Mouse (Mus musculus) lung, postnatal 36 days (tissue): ENCODE measurements around the gene Prrt4.
A peak's percentile ranks its signal among the peaks of the same experiment; 100 is the strongest.
"Not testable (repeated sequence)": the region's sequence is repeated elsewhere in the genome, so short reads cannot be mapped to it uniquely, and the experiment has no call there.

Source experiments
- DNase-seq: peaks from one replicate; pipeline ENCODE4 v3.0.0; 2022; ENCODE audit warnings: mixed read lengths

Gene Prrt4

DNA sequence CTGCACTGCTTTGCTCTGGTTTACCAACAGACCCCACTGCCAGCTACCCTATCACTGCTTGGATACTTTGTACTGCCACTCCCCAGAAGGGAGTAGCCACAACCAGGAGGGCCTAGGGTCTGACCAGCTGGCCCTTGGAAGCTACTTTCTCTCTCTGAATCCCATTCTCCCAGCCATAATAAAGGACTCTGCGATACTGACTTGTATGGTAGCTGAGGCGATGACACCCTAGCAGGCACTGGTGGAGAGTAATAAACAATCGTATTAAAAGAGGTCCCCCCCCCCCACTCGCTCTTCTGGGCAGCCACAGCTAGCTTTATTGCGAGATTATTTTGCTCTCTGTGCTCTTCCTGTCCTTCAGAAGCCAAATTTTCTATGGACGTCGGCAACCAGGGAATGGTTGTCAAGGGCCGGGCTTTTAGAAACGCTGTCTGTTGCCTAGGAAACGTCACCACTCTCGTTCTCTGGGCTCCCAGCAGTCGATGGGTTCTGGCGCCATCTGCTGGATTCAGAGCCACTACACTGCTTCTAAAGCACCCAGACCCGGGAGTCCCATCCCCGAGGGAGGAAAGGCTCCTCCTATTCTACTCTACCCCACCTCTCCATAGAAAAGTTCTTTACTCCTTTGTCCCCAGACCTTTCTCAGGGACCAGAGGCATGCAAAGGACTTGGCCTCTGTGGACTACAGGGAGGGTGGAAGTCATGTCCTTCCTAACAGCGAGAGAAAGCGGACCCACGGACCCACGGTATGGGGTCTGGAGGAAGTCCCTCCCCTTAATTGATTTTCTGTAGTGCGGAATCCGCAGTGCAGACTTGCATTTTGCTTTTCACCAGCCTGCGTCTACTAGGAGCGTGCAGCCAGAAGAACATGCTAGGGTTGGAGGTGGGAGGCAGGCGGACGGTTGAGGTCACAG is 19.2 kb upstream of the Prrt4 start:
- peak; percentile 96 for DNase-seq

- no peak for DNase-seq
Observed at GRCm38 (mm10) chr6:29195846-29196698, 16.7 kb upstream of the Prrt4 start.

DNA sequence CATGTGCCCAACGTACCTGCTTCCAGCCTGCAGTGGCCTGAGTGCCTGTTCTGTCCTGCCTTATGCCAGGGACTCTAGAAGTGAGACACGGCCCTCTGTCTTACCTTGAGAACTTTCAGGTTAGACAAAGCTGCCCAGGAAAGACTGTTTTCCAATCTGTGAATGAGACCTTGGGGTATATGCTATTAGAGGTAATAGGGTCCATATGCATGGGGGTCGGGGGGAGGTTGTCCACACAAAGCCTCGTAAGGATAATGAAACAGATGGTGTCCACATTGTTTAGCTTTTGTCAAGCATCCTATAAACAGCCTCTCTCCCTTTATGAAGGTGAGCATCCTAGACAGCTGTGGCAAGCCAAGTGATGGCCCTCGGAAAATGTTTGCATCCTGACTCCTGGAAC is 15.8 kb upstream of the Prrt4 start:
- no peak for DNase-seq

DNA sequence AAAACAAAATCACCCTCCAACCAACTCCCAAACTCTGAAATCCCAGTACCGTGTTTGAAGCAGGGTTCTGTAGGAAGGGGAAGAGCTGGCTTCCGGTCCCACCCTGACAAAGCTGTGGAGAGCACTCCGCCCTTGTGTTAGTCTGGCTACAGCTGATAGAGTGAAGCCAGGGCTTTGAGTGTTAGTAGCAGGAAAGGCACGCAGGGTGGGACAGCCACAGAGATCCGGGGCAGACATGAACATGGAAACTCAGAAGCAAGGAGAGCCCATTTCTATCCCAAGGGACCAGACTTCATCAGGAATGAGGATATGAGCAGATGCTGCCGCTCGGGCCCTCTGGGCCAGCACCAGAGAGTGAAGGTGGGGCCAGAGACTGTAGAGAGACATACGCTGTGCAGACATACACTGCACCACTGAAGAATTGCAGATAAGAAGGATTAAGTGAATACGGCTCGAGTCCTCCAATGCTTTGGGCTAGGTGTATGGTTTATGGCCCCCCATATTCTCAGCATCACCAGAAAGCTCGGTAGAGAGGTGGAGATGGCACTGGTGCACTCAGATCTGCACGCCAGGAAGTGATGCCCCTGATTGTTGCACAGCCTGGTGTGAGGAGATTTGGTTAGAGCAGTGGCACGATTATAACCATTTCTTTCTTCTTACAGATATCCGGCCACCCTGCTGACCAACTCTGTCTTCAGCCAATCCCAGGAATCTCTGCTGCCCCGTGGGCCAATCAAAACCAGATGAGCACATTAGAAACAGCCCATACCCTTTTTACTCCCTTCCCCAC is 14.8 kb upstream of the Prrt4 start:
- peak; percentile 79 for DNase-seq

DNA sequence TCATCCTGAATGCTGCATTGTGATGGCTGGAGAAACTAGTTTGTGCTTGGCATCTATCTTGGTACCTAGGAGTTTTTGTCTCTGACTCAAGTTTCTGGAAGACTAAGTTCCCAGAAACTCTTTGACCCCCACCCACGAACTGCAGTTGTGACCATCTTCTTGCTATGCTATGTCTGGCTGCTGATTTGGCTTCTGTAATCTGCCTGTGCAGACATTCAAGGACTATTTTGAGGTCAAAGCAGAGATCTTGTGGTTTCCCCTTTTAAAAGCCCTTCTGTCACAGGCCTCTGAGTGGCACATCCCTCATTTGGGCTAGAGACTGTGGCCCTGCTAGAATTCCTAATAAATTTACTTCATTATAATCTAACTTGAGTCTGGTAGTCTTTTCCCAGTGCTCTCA is 8.6 kb upstream of the Prrt4 start:
- no peak for DNase-seq

DNA sequence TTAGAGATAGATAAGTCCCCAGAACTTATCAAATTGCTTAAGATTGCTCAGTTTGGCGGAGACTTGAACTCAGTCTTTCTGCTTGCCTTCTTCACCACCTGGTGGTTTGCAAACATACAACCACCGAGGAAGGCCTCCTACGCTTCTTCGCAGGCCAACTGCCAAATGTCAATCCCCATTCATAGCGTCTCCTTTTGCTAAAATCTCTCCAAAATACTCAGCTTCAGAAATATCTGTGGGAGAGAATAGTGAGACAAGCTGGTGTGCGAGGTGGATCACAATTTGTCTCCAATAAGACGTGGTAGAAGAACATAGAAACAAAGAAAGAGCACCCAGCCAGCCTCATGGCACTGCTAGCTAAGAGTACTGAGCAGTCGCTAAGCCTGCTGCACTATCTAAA is 459 bp upstream of the Prrt4 start:
- DNase-seq: no peak

GRCm38 (mm10) chr6:29177901-29178879 is 1.2 kb downstream of the Prrt4 start:
- DNase-seq: no peak

DNA sequence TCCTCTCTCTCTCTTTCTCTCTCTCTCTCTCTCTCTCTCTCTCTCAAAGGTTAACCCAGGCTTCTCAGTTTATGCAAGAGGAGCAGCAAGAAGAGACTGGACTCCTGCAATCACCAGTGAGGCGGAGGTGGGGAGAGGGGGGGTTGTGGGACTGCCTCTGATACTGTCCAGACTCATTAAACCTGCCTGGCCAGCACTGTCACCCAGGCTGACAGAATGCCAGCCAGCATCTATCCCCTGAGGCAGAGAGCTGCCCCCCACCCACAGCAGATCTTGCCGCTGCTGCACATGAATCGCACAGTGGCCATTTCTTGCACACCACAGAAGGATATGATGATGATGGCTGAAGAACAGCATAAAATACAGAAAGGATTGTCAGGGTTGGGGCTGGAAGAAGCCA is 4.3 kb downstream of the Prrt4 start:
- DNase-seq: no peak

DNA sequence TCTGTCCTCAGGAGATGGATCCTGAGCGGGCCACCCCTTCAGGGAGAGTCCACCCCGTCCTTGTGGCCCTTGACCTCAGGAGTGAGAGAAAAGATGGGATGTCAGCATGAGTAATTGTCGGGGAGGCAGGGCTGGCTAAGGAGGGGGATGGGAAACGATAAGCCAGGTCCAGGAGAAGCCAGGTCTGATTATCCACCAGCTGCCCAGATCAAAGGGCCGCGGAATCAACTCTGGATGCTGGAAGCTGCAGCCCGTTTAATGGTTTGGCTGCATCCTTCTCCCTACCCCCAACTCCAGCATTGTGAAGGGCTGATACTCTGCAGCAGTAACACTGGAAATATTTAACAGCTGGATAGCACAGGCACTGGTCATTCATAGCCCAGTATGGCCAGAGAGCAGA is 5.0 kb downstream of the Prrt4 start:
- DNase-seq: no peak

- peak; percentile 83 for DNase-seq
Observed at GRCm38 (mm10) chr6:29170952-29171388, 8.4 kb downstream of the Prrt4 start.

- DNase-seq: no peak
Observed at GRCm38 (mm10) chr6:29170063-29170921, 9.1 kb downstream of the Prrt4 start.

DNA sequence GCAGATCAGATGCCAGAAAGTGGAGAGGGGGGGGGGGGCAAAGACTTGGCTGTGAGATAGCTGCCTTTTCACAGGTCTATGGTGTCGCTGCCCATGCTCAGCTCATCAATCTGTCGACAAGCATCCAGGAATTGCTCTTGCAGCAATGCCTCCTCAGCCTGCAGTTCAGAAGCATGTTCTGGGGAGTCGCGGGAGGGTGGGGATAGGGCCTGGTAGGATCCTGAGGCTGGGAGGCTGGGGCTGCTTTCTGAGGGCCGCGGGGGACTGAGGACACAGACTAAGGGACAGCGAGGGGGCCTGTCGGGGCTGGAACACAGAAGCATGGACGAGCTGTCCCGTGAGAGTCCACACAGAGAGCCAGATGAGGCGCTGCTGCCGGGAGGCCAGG is 9.7 kb downstream of the Prrt4 start:
- no peak for DNase-seq

- DNase-seq: no peak
Observed at GRCm38 (mm10) chr6:29168871-29169270, 10.5 kb downstream of the Prrt4 start.

DNA sequence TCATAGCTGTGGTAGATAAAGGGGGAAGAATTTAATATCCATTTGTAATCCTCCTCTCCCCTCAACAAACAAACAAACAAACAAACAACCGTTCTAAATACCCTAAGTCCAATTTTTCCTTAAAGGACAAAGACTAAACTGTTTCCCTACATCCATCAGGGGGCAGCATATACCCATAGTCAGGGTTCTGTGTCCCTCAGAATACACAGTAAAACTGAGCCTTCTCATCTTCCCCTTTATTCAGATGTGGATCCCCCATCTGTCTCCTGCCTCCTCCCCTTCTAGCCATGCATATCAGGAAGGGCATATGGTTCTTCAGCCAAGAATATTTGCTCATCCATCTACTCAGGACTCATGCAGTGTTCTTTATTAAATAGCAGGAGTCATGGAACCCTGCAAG is 13.2 kb downstream of the Prrt4 start:
- DNase-seq: peak; percentile 77

- DNase-seq: peak; percentile 93
Observed at GRCm38 (mm10) chr6:29164314-29165244, 14.8 kb downstream of the Prrt4 start, which contains the start of gene Rbm28. Gene Rbm28, minus strand, starts transcription at chr6:29165006.

DNA sequence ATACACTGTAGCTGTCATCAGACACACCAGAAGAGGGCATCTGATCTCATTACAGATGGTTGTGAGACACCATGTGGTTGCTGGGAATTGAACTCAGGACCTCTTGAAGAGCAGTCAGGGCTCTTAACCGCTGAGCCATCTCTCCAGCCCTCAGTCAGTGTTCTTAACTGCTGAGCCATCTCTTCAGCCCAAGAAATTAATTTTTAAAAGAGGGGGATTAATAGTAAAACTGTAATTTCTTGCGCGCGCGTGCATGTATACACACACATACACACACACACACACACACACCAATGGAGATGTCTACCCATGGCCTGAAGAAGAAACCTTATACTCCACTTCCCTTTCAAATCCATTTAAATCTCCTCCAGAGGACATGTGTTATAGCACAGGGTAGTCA is 18.1 kb downstream of the Prrt4 start:
- DNase-seq: not testable (repeated sequence)

DNA sequence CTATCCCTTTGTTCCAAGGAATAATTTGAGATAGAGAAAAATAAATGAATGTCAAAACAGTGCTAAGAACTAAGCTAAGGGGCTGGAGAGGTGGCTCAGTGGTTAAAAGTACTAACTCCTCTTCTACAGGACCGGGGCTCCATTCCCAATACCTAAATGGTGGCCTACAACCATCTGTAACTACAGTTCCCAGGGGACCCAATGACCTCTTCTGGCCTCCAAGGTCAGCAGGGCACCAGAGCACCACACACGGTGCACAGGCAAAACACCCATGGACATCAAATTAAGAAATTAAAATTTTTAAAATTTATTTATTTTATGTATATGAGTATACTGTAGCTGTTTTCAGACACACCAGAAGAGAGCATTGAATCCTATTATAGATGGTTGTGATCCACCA is 18.6 kb downstream of the Prrt4 start:
- DNase-seq: no peak

- DNase-seq: no peak
Observed at GRCm38 (mm10) chr6:29156326-29156725, 23.1 kb downstream of the Prrt4 start.

GRCm38 (mm10) chr6:29150001-29150400 is 29.4 kb downstream of the Prrt4 start:
- no peak for DNase-seq
